Mouse (Mus musculus) adrenal gland, postnatal 10 days (tissue): ENCODE data around the gene Ift140. TPM values are rescaled to one million over a fixed set of nuclear protein-coding genes. Genes with fewer than 3 reads are reported as not detected.
"Not testable (repeated sequence)": the region's sequence is repeated elsewhere in the genome, so short reads cannot be mapped to it uniquely, and the experiment has no call there.

Source experiments
- DNase-seq: peaks from one replicate; pipeline ENCODE4 v3.0.0; 2021; ENCODE audit warnings: mixed read lengths
- total RNA-seq, 2 experiments: library from RNA; stranded (reverse); gene quantifications; 2 replicates each; pipeline ENCODE4 v1.2.3; 2021

Gene Ift140
- total RNA-seq, 2 experiments from 2014 or later, result 25.0 to 28.2 TPM

DNA sequence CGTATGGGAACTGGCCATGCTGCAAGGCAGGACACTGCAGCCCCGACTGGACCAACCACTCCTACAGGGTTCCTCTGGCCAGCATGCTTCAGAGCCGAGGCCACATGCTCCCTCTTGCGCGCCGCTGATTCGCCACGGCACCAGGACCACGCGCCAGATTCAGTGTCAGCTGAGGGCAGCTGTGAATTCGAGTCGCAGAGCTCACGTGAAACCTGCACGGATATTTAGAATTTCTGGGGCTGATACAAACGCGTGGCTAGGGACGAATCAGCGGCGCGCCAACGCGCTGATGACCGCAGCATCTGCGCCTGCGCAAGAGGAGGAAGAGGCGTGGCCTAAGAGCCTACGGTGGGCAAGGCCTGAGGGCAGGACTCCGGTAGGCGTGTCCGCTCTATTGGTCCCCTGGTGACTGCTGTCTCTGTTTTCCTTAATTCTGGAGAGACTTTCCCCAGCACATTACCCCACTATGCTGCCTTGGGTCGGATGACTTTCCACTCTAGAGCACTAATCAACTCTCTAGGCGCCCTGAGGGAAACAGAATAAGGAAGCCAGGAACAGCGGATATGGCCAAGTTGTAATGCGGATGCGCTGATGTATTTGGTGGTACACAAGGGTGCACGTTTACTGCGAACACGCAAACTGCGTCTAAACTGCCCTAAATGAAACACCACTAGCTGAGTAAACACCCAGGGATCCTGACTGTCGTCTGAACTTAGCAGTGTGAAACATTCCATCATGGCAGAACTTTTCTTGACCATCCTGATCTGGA is 100.0 kb downstream of the Ift140 start, which contains the start of gene Telo2:
Gene Telo2, minus strand, starts transcription at position 304 of the 769 bp plus-strand sequence.
- DNase-seq, result peak; percentile 96

DNA sequence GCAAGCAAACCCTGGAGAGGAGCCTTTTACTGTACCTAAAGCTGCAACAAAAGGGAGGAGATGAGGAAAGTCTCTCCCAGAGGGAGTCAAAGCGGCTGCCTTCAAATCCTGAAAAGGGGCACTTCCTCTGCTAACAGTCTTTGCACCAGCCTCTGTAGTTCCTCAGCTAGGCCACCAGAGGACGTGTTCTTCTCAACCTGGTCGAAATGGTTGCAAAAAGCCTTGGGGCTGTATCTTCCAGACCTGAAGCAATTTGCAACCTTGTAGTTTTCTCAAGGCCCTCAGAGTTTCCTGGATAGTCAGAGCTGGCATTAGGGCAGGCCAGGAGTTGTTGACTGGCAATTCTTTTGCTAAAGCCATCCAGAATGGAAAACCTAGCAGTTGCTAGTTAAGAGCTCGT is 101.4 kb downstream of the Ift140 start:
- peak; percentile 61 for DNase-seq

DNA sequence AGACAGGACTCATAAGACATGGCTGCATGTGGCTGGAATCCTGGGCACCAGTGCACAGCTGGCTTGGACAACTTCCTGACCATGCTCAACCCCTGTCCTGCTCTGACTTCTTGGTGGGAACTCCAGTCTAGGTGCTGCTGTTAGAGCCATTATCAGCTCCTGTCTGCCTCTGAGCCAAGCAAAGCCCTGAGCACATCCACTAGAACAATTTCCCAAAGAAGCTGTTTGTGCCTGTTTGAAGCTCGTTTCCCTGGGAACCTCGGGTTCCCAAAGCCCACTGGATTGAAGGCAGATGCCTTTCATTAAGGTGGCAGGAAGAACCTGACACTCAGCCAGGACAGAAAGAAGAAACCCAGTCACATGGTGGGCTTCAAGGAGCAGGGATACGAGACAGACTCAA is 104.5 kb downstream of the Ift140 start, which contains the start of gene Ptx4:
Gene Ptx4, plus strand, starts transcription at position 355 of the 400 bp plus-strand sequence.
- no peak for DNase-seq

DNA sequence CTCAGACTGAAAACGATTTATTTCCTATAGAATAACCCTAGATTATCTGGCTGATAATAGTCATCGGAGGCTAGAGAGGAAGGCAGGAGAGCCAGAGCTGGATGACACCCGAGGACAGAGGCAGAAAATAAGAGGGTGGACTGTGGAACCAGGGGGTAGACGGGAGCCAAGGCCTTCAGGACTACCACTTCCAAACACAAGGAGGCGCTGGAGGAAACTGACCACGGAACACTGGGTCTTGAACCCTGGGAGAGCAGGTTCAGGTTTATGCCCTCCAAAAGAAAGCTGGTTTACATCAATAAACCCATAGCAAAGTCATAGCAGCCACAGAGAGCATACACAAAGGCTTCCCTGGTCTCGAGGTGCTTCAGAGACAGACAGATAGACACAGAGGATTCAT is 108.1 kb downstream of the Ift140 start:
- no peak for DNase-seq

DNA sequence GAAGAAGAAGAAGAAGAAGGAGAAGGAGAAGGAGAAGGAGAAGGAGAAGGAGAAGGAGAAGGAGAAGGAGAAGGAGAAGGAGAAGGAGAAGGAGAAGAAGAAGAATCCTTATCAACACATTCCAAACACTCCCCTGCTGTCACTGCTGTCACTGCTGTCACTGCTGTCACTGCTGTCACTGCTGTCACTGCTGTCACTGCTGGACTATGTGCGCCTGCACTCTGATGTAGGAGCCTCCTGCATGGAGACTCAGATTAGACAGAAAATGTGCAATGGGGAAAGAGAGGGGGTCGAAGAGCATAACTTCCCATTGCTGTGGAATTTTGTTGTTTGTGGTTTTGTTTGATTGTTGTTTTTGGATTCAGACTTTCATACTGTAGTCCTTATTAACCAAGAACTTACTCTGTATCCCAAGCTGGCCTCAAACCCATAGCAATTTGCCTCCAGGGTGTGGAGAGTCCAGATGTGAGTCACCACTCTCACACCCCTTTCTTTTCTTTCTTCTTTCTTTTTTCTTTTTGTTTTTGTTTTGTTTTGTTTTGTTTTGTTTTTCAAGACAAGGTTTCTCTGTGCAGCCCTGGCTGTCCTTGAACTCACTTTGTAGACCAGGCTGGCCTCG is 109.7 kb downstream of the Ift140 start:
- not testable (repeated sequence) for DNase-seq

DNA sequence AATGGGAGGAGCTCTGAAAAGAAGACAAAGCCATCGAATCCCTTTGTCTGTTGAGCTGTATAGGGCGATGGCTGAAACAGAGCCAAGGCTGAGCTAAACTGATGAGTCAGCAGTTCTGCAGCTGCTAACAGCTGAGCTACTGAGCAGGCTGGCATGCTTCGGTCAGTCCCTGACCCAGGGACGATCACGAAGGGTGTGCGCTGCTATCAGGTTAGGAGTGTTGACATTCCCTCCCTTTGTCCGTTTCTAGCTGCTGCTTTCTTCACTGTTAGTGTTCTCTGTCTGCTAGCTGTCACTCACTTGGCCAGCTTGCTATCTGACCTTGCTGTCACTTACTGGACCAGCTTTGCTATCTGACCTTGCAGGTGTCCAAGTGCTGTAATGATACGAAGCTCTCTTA is 111.2 kb downstream of the Ift140 start:
- peak; percentile 63 for DNase-seq

DNA sequence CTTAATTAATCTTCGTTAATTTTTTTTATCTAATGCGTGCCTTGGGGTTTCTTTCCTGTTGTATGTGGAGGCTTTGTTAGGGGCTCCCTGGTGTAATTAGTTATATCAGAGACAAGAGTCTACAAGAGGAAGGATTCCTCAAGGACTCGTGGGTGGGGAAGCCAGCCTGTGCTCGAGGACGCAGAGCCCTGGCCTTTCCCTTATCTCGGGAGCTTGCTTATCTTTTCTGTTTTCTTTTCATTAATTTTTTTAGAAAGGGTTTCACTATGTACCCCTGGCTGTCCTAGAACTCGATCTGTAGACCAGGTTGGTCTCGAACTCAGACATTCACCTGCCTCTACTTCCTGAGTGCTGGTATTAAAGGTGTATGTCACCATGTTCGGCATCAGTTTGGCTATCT is 111.8 kb downstream of the Ift140 start:
- peak; percentile 13 for DNase-seq

DNA sequence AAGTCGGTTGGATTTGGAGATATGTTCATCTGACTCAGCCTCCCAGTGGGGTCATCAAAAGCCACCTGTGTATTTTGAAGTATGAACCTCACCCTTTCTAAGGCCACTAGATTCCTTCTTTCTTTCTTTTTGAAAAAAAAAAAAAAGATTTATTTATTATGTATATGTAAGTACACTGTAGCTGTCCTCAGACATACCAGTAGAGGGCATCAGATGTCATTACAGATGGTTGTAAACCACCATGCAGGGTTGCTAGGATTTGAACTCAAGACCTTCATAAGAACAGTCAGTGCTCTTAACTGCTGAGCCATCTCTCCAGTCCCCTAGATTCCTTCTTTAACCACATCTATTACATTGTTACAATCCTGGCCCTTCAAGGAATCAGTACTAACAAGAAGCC is 114.2 kb downstream of the Ift140 start:
- no peak for DNase-seq

DNA sequence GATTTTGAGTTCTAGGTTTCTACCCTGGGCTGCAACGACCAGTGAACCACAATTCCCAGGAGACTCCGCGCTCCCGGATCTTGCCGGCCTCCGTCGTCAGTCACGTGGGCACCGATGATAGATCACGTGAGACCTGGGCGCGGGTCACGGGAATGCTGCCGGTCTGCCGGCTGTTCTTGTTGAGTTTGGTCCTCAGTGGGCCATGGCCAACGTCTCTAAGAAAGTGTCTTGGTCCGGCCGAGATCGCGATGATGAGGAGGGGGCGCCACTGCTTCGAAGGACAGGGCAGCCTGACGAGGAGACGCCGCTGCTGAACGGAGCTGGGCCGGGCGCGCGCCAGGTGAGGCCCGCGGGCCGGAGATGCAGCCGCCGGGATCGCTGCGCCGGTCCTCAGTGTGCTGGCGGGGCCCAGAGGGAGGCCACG is 117.4 kb downstream of the Ift140 start, which contains the start of gene Clcn7:
Gene Clcn7, plus strand, starts transcription at position 117 of the 424 bp plus-strand sequence.
- DNase-seq, result peak; percentile 96

DNA sequence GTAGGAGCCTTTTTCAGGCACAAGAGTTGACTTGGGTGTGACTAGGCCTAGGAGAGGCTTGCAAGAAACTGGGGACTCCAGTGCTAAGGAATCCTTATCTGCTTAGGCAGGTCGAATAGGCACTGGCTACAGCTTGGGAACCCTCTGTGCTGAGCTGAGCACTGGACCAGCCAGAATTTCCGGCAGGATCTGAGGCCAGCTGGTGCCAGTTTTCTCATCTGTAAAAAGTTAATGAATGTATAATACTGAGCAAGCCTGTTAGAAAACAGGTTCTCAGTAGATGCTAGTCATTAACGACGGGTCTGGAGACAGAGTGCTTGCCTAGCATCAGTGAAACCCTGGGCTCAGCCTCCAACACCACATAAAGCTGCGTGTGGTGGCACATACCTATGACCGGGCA is 119.7 kb downstream of the Ift140 start:
- no peak for DNase-seq

DNA sequence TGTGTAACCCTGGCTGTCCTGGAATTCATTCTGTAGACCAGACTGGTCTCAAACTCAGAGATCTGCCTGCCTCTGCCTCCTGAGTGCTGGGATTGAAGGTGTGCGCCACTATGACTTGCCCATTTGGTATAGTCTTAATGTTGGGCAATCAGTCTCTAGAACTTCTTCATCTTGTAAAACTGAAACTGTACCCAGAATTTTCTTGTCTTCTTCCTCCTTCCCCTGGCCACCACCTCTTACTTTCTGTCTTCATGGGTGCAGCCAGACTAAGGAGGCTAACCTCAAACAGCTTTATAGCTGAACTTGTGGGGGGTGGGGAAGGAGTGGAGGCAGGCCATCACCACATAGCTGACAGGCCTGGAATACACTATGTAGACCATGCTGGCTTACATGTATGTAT is 122.9 kb downstream of the Ift140 start:
- no peak for DNase-seq

DNA sequence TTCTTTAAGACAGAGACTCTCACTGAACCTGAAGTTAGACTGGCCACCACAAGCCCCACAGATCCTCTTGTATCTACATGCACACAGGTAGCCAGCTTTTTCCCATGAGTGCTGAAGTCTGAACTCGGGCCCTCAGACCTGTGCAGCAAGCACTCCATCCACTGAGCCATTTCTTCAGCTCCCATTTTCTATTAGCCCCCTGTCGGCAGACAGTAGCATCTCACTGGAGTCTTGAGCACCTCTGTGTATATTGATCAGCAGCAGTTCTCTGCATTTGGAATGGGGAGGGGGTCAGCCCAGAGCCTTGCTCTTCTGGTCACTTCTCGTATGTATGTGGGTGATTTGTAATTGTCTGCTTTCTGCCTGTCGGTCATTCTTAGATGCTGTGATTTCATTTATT is 124.1 kb downstream of the Ift140 start:
- DNase-seq, result no peak

Other genes starting within 250 kb of the Ift140 start
- under 1 TPM; 0.48 to 0.75 TPM for gene Meiob, start 211.8 kb upstream of the Ift140 start, total RNA-seq
- gene Hagh, start 175.9 kb upstream of the Ift140 start, total RNA-seq, result 100 to 1,000 TPM; 132 to 147 TPM
- 10 to 100 TPM; 43.4 to 52.2 TPM for gene Fahd1, start 165.7 kb upstream of the Ift140 start, total RNA-seq
- gene Igfals, start 150.1 kb upstream of the Ift140 start, total RNA-seq, result 10 to 100 TPM in 1 of 2 experiments, 1 to 10 TPM in 1; 9.1 to 17.1 TPM
- gene Nubp2, start 129.7 kb upstream of the Ift140 start, total RNA-seq, result 10 to 100 TPM; 42.2 to 43.7 TPM
- 10 to 100 TPM; 31.5 to 35.6 TPM for gene Spsb3, start 129.4 kb upstream of the Ift140 start, total RNA-seq
- 10 to 100 TPM; 30.2 to 45.4 TPM for gene Eme2, start 121.0 kb upstream of the Ift140 start, total RNA-seq
- 100 to 1,000 TPM; 123 to 140 TPM for gene Mrps34, start 121.0 kb upstream of the Ift140 start, total RNA-seq
- gene Nme3, start 119.6 kb upstream of the Ift140 start, total RNA-seq, result 10 to 100 TPM; 43.6 to 51.3 TPM
- gene Mapk8ip3, start 79.1 kb upstream of the Ift140 start, total RNA-seq, result 100 to 1,000 TPM in 1 of 2 experiments, 10 to 100 TPM in 1; 63.8 to 110 TPM
- 10 to 100 TPM; 38.4 to 44.4 TPM for gene Jpt2, start 55.4 kb upstream of the Ift140 start, total RNA-seq
- 10 to 100 TPM; 18.7 to 20.0 TPM for gene Cramp1l, start 297 bp upstream of the Ift140 start, total RNA-seq
- gene Tmem204, start 67.5 kb downstream of the Ift140 start, total RNA-seq, result 10 to 100 TPM; 23.1 to 31.8 TPM
- gene Telo2, start 99.9 kb downstream of the Ift140 start, total RNA-seq, result 10 to 100 TPM; 17.6 to 30.4 TPM
- gene Ptx4, start 104.7 kb downstream of the Ift140 start, total RNA-seq, result under 1 TPM; 0.18 to 0.69 TPM
- gene Clcn7, start 117.3 kb downstream of the Ift140 start, total RNA-seq, result 10 to 100 TPM; 29.8 to 33.3 TPM
- not detected for gene Ccdc154, start 146.4 kb downstream of the Ift140 start, total RNA-seq
- not detected for gene Gm38655, start 159.4 kb downstream of the Ift140 start, total RNA-seq
- 10 to 100 TPM; 19.8 to 24.3 TPM for gene BC003965, start 168.5 kb downstream of the Ift140 start, total RNA-seq
- gene Unkl, start 172.3 kb downstream of the Ift140 start, total RNA-seq, result 10 to 100 TPM; 12.3 to 19.8 TPM
- 10 to 100 TPM; 30.6 to 30.7 TPM for gene Gnptg, start 224.0 kb downstream of the Ift140 start, total RNA-seq
- gene Tsr3, start 224.1 kb downstream of the Ift140 start, total RNA-seq, result 10 to 100 TPM; 22.1 to 22.6 TPM
- gene Baiap3, start 240.3 kb downstream of the Ift140 start, total RNA-seq, result 10 to 100 TPM in 1 of 2 experiments, 1 to 10 TPM in 1; 6.4 to 11.8 TPM